In genomic region chr7:48750164-48750809, GRCm38 (mm10) we compare ENCODE assay signal across 8 mouse cellular contexts. TPM values are rescaled to one million over a fixed set of nuclear protein-coding genes. Genes with fewer than 3 reads are reported as not detected.
DNase-seq lines count a peak whose midpoint lies in the region; ATAC-seq and TF ChIP-seq lines count a peak whose summit lies in the region.

No protein-coding gene starts in this region.

- H3K4me2 ChIP-seq in kidney, embryonic 14.5 days (replicated peaks; ENCODE audit: low read depth, low read length), result peak overlapping the region; percentile 88
- H3K4me2 ChIP-seq in lung, postnatal 0 days (replicated peaks; ENCODE audit: low read depth, low read length), result peak overlapping the region; percentile 75; the same call in 1 of the 2 replicates
- H3K4me2 ChIP-seq in stomach, embryonic 15.5 days, result peak overlapping the region; percentile 87

- no peak overlapping the region for H3K27ac ChIP-seq in thymus, adult 2 months (ENCODE audit: control insufficient read depth, insufficient read depth, low read length)
- no peak overlapping the region for H3K27ac ChIP-seq in kidney, embryonic 14.5 days (ENCODE audit: low read depth, low read length)
- H3K27ac ChIP-seq in lung, postnatal 0 days (ENCODE audit: low read length), result no peak overlapping the region
- no peak overlapping the region for H3K27ac ChIP-seq in stomach, embryonic 15.5 days

- 36% methylated on average over 8 of the region's 8 CpGs for WGBS in thymus, adult 2 months
- 50% methylated on average over 8 of the region's 8 CpGs for WGBS in kidney, embryonic 14.5 days
- WGBS in lung, postnatal 0 days, result 64% methylated on average over 8 of the region's 8 CpGs
- WGBS in stomach, embryonic 15.5 days, result 54% methylated on average over 8 of the region's 8 CpGs

- H3K27me3 ChIP-seq in thymus, adult 2 months (ENCODE audit: control insufficient read depth, insufficient read depth, low read length), result no peaks in the 10 kb centered on the region
- H3K27me3 ChIP-seq in kidney, embryonic 14.5 days (ENCODE audit: control insufficient read depth, insufficient read depth, low read length), result no peaks in the 10 kb centered on the region
- H3K27me3 ChIP-seq in lung, postnatal 0 days (replicated peaks; ENCODE audit: insufficient read depth, low read length), result no peaks in the 10 kb centered on the region
- no peaks in the 10 kb centered on the region for H3K27me3 ChIP-seq in stomach, embryonic 15.5 days (replicated peaks)

- no peak for TF ChIP-seq POLR2A in thymus, adult 2 months (IDR thresholded peaks at IDR 0.05; ENCODE audit: control insufficient read depth, extremely low read depth, insufficient read depth, low read length, poor library complexity)

- DNase-seq in adrenal gland, adult (ENCODE audit: inconsistent age in 2 of 2, low spot score in 1 of 2), result peak; percentile 6 to 45
- DNase-seq in adrenal gland, postnatal 4 days (ENCODE audit: low spot score in 2 of 2), result no peak
- DNase-seq in thymus, adult 2 months, result peak; percentile 10
- DNase-seq in thymus, postnatal 0 days (ENCODE audit: low spot score), result no peak
- peak; percentile 26 for DNase-seq in lung, postnatal 0 days (ENCODE audit: low spot score)
- no peak for DNase-seq in spleen, postnatal 14 days (ENCODE audit: low spot score in 2 of 2)

- H3K9ac ChIP-seq in kidney, embryonic 14.5 days (ENCODE audit: low read depth, low read length), result no peak overlapping the region
- no peak overlapping the region for H3K9ac ChIP-seq in lung, postnatal 0 days (replicated peaks; ENCODE audit: low read depth)
- H3K9ac ChIP-seq in stomach, embryonic 15.5 days, result no peak overlapping the region

- TF ChIP-seq CTCF in thymus, adult 2 months (IDR thresholded peaks at IDR 0.05; ENCODE audit: borderline replicate concordance, control insufficient read depth, extremely low read depth, insufficient read depth, low read length, poor library complexity), result no peak
- no peak for TF ChIP-seq CTCF in lung, postnatal 0 days (IDR thresholded peaks at IDR 0.05)

- no peaks in the 10 kb centered on the region for H3K36me3 ChIP-seq in thymus, adult 2 months (ENCODE audit: control insufficient read depth, insufficient read depth, low read length)
- H3K36me3 ChIP-seq in kidney, embryonic 14.5 days (ENCODE audit: control insufficient read depth, insufficient read depth, low read length), result no peaks in the 10 kb centered on the region
- H3K36me3 ChIP-seq in lung, postnatal 0 days (ENCODE audit: insufficient read depth, low read length), result no peaks in the 10 kb centered on the region
- H3K36me3 ChIP-seq in stomach, embryonic 15.5 days, result no peaks in the 10 kb centered on the region

- H3K4me1 ChIP-seq in thymus, adult 2 months (replicated peaks; ENCODE audit: control insufficient read depth, insufficient read depth, low read length), result peaks cover 5% of the 10 kb centered on the region
- 0 out of 2 replicates have a peak, but pooled peaks cover 3% of the 10 kb centered on the region for H3K4me1 ChIP-seq in kidney, embryonic 14.5 days (ENCODE audit: control insufficient read depth, insufficient read depth, low read length)
- peaks cover 4% of the 10 kb centered on the region; the same call in 1 of the 2 replicates for H3K4me1 ChIP-seq in lung, postnatal 0 days (ENCODE audit: insufficient read depth, low read depth, low read length)
- H3K4me1 ChIP-seq in stomach, embryonic 15.5 days, result no peaks in the 10 kb centered on the region

- TF ChIP-seq EP300 in lung, postnatal 0 days (IDR thresholded peaks at IDR 0.05), result no peak

- ATAC-seq in kidney, embryonic 14.5 days (ENCODE audit: low FRiP score, low TSS enrichment), result peak; percentile 38; the same call in 1 of the 2 replicates
- ATAC-seq in lung, postnatal 0 days, result no peak
- ATAC-seq in stomach, embryonic 15.5 days (ENCODE audit: insufficient read depth, low FRiP score, low read depth), result peak; percentile 71

- no peak overlapping the region for H3K4me3 ChIP-seq in thymus, adult 2 months (ENCODE audit: control insufficient read depth, insufficient read depth, low read length)
- no peak overlapping the region for H3K4me3 ChIP-seq in kidney, embryonic 14.5 days (ENCODE audit: low read length)
- H3K4me3 ChIP-seq in lung, postnatal 0 days (ENCODE audit: low read depth, low read length), result no peak overlapping the region
- H3K4me3 ChIP-seq in stomach, embryonic 15.5 days (replicated peaks), result peak overlapping the region; percentile 42; the same call in 1 of the 2 replicates

- H3K9me3 ChIP-seq in kidney, embryonic 14.5 days (ENCODE audit: control insufficient read depth, low read length), result no peaks in the 10 kb centered on the region
- no peaks in the 10 kb centered on the region for H3K9me3 ChIP-seq in lung, postnatal 0 days (ENCODE audit: low read length)
- H3K9me3 ChIP-seq in stomach, embryonic 15.5 days, result no peaks in the 10 kb centered on the region

RNA-seq across cellular contexts. Expression of gene Zdhhc13, which starts 38.5 kb away (rescaled TPM):
- total RNA-seq in adrenal gland, postnatal 4 days (2021), result 10 to 100 TPM; 14.6 to 14.7 TPM
- 13.5 and 19.6 TPM in 2 replicates for polyA plus RNA-seq in thymus, adult 2 months (2012; rRNA removed)
- 22.5 and 26.6 TPM in 2 replicates for polyA plus RNA-seq in thymus, postnatal 0 days (2015; fragmentation: Nextera tagmentation; extraction: Ambion mirVana)
- polyA plus RNA-seq in kidney, embryonic 14.5 days (2014; fragmentation: Nextera tagmentation; extraction: Ambion mirVana), result 43.9 and 52.8 TPM in 2 replicates
- polyA plus RNA-seq in lung, postnatal 0 days (2015; fragmentation: Nextera tagmentation; extraction: Ambion mirVana), result 15.5 and 15.7 TPM in 2 replicates
- 34.4 and 34.5 TPM in 2 replicates for polyA plus RNA-seq in stomach, embryonic 15.5 days (2015; fragmentation: Nextera tagmentation; extraction: Ambion mirVana)

Comparison
In these comparisons a context has a peak if more than half of its experiments do, and no peak if none do; other contexts are left out.
1. DNase-seq: peak in adrenal gland, adult (2 of 2), thymus, adult 2 months (single experiment) and lung, postnatal 0 days (single experiment); none in adrenal gland, postnatal 4 days (0 of 2), thymus, postnatal 0 days (single experiment) and spleen, postnatal 14 days (0 of 2).
2. Peak in every context shown above with its lines, with median percentiles within 50 percentile points of each other: H3K4me2 ChIP-seq.